Mouse (Mus musculus): ENCODE measurements around the gene Nup133. TPM values are rescaled to one million over a fixed set of nuclear protein-coding genes. Genes with fewer than 3 reads are reported as not detected.

The Nup133 gene
- polyA plus RNA-seq, 1 experiment from 2014 or later = 36.5 TPM

- 0 out of 2 replicates have a peak overlapping the region, but pooled peaks have one; percentile 74 for H3K27ac ChIP-seq
- no peaks in the 10 kb centered on the region for H3K27me3 ChIP-seq
- peaks cover 28% of the 10 kb centered on the region for H3K36me3 ChIP-seq
- H3K9me3 ChIP-seq = no peaks in the 10 kb centered on the region
- peaks cover 14% of the 10 kb centered on the region for H3K4me1 ChIP-seq
- 33% methylated on average over 10 of the region's 10 CpGs for WGBS
- peak overlapping the region; percentile 99 for H3K4me3 ChIP-seq
- H3K4me2 ChIP-seq (replicated peaks) = peak overlapping the region; percentile 98
- ATAC-seq (ENCODE audit: low FRiP score, low read depth) = no peak
- H3K9ac ChIP-seq = peak overlapping the region; percentile 87
Measured at GRCm38 (mm10) chr8:123950077-123950802, 1.2 kb upstream of the Nup133 start.

GRCm38 (mm10) chr8:123949686-123949986 lies 571 bp upstream of the Nup133 start:
- H3K9ac ChIP-seq = peak overlapping the region; percentile 87
- H3K4me3 ChIP-seq = peak overlapping the region; percentile 99
- WGBS = 6% methylated on average over 10 of the region's 10 CpGs
- H3K4me2 ChIP-seq (replicated peaks) = peak overlapping the region; percentile 98
- H3K27ac ChIP-seq = peak overlapping the region; percentile 74
- H3K27me3 ChIP-seq = no peaks in the 10 kb centered on the region
- H3K9me3 ChIP-seq = no peaks in the 10 kb centered on the region
- H3K4me1 ChIP-seq = peaks cover 14% of the 10 kb centered on the region
- peak; percentile 46; the same call in 1 of the 2 replicates for ATAC-seq (ENCODE audit: low FRiP score, low read depth)
- peaks cover 30% of the 10 kb centered on the region for H3K36me3 ChIP-seq

DNA sequence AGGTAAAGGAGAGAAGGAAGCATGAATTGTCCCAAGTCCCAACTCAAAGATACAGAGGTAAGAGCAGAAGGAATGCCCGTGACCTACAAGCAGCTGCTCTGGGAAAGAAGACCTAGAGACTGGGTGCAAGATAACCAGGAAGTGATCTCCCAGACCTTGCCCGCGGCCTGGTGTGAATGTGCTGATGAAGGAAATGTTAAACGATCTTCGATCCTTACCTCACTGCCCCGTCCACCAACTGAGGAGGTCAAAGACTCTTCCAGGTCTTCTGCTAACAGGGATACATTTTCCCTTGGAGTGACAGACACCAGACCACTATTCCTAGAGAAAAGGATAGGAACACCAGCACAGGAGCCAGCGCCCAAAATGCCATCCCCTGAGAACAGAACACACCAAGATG lies 20.0 kb downstream of the Nup133 start:
- Histone ChIP-seq H3K27ac (no peak overlapping the region), H3K9me3 (no peaks in the 10 kb centered on the region), H3K36me3 (peaks cover 80% of the 10 kb centered on the region), H3K4me2 (replicated peaks) (no peak overlapping the region), H3K4me1 (no peaks in the 10 kb centered on the region), H3K27me3 (no peaks in the 10 kb centered on the region), H3K4me3 (no peak overlapping the region), H3K9ac (no peak overlapping the region)
- 89% methylated on average over 7 of the region's 7 CpGs for WGBS
- ATAC-seq (ENCODE audit: low FRiP score, low read depth) = no peak

DNA sequence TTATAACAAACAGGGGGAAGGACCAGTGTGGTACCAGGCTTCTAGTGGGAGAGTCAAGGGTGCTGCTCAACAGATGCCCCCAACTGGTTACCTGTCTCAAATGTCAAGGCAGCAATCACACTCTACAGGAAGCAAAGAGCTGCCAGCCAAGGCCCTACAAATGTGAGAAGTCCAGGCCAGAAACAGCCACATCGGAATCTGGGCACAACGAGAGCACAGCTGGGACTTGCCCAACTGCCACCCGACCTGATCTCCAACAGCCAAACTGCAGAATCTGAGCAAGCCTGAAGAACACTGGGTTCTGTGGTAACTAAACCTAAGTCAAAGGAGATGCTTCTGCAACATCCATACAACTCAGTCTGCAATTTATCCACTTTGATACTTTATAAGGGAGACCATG lies 23.4 kb downstream of the Nup133 start:
- no peaks in the 10 kb centered on the region for H3K27me3 ChIP-seq
- no peak overlapping the region for H3K27ac ChIP-seq
- H3K4me3 ChIP-seq = no peak overlapping the region
- no peak overlapping the region for H3K4me2 ChIP-seq (replicated peaks)
- 86% methylated on average over 3 of the region's 3 CpGs for WGBS
- ATAC-seq (ENCODE audit: low FRiP score, low read depth) = no peak
- no peaks in the 10 kb centered on the region for H3K4me1 ChIP-seq
- no peak overlapping the region for H3K9ac ChIP-seq
- H3K9me3 ChIP-seq = no peaks in the 10 kb centered on the region
- peaks cover 88% of the 10 kb centered on the region for H3K36me3 ChIP-seq

- ATAC-seq (ENCODE audit: low FRiP score, low read depth) = 0 out of 2 replicates have a peak, but pooled peaks have one; percentile 54
- no peaks in the 10 kb centered on the region for H3K27me3 ChIP-seq
- H3K9me3 ChIP-seq = no peaks in the 10 kb centered on the region
Measured at GRCm38 (mm10) chr8:123924719-123925118, 24.3 kb downstream of the Nup133 start.

GRCm38 (mm10) chr8:123914635-123915034 lies 34.4 kb downstream of the Nup133 start:
- H3K4me2 ChIP-seq (replicated peaks) = no peak overlapping the region
- peaks cover 94% of the 10 kb centered on the region for H3K36me3 ChIP-seq
- no peak for ATAC-seq (ENCODE audit: low FRiP score, low read depth)
- no peaks in the 10 kb centered on the region for H3K27me3 ChIP-seq
- H3K9me3 ChIP-seq = no peaks in the 10 kb centered on the region
- H3K27ac ChIP-seq = no peak overlapping the region
- H3K4me3 ChIP-seq = no peak overlapping the region
- 96% methylated on average over 3 of the region's 3 CpGs for whole genome bisulfite sequencing
- H3K4me1 ChIP-seq = no peaks in the 10 kb centered on the region
- no peak overlapping the region for H3K9ac ChIP-seq

More at GRCm38 (mm10) chr8:123924719-123925118, 24.3 kb downstream of the Nup133 start:
- no peak overlapping the region for H3K9ac ChIP-seq
- no peak overlapping the region for H3K27ac ChIP-seq
- no peaks in the 10 kb centered on the region for H3K4me1 ChIP-seq
- WGBS = 16% methylated on average over 2 of the region's 2 CpGs
- H3K4me3 ChIP-seq = no peak overlapping the region
- H3K4me2 ChIP-seq (replicated peaks) = no peak overlapping the region
- H3K36me3 ChIP-seq = peaks cover 88% of the 10 kb centered on the region

DNA sequence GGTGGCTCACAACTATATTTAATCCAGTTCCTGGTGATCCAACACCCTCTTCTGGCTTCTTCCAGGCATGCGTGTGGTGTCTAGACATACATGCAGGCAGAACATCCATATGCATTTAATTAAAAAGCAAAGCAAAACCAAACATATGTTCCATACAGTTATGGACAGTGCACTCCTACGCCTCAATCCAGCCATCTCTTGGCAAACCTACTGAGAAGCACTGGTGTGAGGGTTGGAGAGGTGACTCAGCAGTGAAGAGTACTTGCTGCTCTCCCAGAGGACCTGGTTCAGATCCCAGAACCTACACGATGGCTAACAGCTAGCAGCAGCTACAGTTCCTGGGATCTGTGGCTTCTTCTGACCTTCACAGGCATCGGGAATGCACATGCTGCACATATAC lies 36.8 kb downstream of the Nup133 start:
- H3K27me3 ChIP-seq = no peaks in the 10 kb centered on the region
- no peak overlapping the region for H3K4me2 ChIP-seq (replicated peaks)
- no peak for ATAC-seq (ENCODE audit: low FRiP score, low read depth)
- H3K27ac ChIP-seq = no peak overlapping the region
- no peaks in the 10 kb centered on the region for H3K9me3 ChIP-seq
- H3K9ac ChIP-seq = no peak overlapping the region
- H3K36me3 ChIP-seq = peaks cover 95% of the 10 kb centered on the region
- 83% methylated on average over 4 of the region's 4 CpGs for WGBS
- no peak overlapping the region for H3K4me3 ChIP-seq
- no peaks in the 10 kb centered on the region for H3K4me1 ChIP-seq

- Histone ChIP-seq H3K36me3 (peaks cover 91% of the 10 kb centered on the region), H3K27ac (no peak overlapping the region), H3K9me3 (no peaks in the 10 kb centered on the region), H3K4me3 (no peak overlapping the region), H3K9ac (no peak overlapping the region), H3K27me3 (no peaks in the 10 kb centered on the region), H3K4me1 (no peaks in the 10 kb centered on the region), H3K4me2 (replicated peaks) (no peak overlapping the region)
- ATAC-seq (ENCODE audit: low FRiP score, low read depth) = no peak
- WGBS = 91% methylated on average over 6 of the region's 6 CpGs
Measured at GRCm38 (mm10) chr8:123907604-123908003, 41.5 kb downstream of the Nup133 start.

DNA sequence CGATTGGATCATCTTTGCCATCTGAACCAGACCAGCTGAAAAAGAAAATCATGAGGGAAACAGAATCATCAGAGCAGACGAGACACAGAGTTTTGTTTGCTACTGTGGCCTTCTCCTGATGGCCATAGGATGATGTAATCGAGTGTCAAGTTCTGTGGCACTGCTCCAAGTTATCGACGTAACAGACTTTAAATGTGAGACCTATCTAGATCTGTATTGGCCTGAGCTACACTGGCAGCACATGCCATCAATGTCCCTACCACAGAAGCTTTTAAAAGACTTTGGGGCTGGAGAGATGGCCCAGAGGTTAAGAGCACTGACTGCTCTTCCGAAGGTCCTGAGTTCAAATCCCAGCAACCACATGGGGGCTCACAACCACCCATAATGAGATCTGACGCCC lies 46.4 kb downstream of the Nup133 start:
- Histone ChIP-seq H3K9me3 (no peaks in the 10 kb centered on the region), H3K27ac (no peak overlapping the region), H3K36me3 (peaks cover 83% of the 10 kb centered on the region), H3K9ac (no peak overlapping the region), H3K27me3 (peaks cover 1% of the 10 kb centered on the region; the same call in 1 of the 2 replicates), H3K4me1 (no peaks in the 10 kb centered on the region), H3K4me2 (replicated peaks) (no peak overlapping the region), H3K4me3 (no peak overlapping the region)
- ATAC-seq (ENCODE audit: low FRiP score, low read depth) = no peak
- 86% methylated on average over 7 of the region's 7 CpGs for WGBS

GRCm38 (mm10) chr8:123899366-123899765 lies 49.7 kb downstream of the Nup133 start:
- Histone ChIP-seq H3K4me3 (no peak overlapping the region), H3K36me3 (peaks cover 56% of the 10 kb centered on the region), H3K27ac (no peak overlapping the region), H3K9me3 (no peaks in the 10 kb centered on the region), H3K4me2 (replicated peaks) (no peak overlapping the region), H3K9ac (no peak overlapping the region), H3K4me1 (no peaks in the 10 kb centered on the region), H3K27me3 (peaks cover 34% of the 10 kb centered on the region)
- ATAC-seq (ENCODE audit: low FRiP score, low read depth) = no peak
- 89% methylated on average over 7 of the region's 7 CpGs for WGBS

DNA sequence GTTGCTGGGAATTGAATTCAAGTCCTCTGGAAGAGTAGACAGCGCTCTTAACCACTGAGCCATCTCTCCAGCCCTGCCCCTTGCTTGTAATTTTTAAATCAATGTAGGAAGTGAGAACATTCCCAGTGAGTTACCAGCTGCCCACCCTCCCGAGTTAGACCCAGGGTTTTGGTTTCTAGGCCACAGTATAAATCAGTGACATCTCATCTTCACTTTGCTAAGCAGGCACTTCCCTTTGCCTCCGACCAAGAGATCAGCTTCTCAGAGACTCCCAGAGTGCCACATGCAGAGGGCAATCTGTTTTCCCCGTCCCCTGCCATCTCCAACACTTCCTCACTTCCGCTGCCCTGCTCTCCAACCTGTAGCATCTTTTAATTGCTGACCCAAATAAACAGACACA lies 50.5 kb downstream of the Nup133 start:
- Histone ChIP-seq H3K36me3 (peaks cover 48% of the 10 kb centered on the region), H3K27me3 (peaks cover 42% of the 10 kb centered on the region), H3K27ac (no peak overlapping the region), H3K4me1 (no peaks in the 10 kb centered on the region), H3K4me3 (no peak overlapping the region), H3K9me3 (no peaks in the 10 kb centered on the region), H3K4me2 (replicated peaks) (no peak overlapping the region), H3K9ac (no peak overlapping the region)
- ATAC-seq (ENCODE audit: low FRiP score, low read depth) = no peak
- 84% methylated on average over 5 of the region's 5 CpGs for whole genome bisulfite sequencing

DNA sequence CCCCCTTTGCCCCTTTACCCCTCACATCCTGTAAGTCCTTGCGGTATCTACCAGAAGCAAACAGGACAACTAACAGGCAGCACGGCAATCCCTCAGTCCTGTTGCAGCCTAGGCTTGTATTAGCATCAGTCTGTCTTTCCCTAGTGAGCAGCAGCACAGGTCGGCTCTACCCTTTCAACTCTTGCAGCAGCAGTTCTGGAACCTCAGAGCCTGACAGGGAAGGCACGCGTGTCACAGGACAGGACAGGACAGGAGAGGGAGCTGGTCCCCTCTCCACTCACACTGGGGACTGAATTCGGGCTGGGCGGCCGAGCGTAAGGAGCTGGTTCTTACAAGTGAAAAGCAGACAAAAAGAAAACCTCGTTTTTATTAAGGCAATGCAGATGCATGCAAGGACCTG lies 52.3 kb downstream of the Nup133 start:
- peaks cover 60% of the 10 kb centered on the region for H3K27me3 ChIP-seq
- 57% methylated on average over 10 of the region's 10 CpGs for WGBS

DNA sequence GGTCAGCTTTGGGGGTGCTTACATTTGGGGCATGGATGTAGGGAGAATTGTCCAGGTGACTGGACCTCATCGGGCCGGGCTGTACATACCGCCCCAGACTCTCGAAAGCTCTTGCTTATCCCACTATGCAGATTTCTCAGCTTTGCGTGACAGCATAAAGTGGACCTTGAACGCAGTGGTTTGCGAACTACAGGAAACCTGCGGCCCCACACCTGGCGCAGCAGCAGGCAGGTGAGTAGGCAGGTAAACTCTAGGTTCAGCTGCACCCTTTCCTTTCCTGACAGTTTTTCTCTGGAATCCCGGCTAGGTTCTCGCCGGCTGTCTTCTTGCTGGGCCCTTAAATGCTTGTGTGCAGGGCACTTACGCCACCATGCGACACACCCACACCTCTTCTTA lies 52.7 kb downstream of the Nup133 start:
- Histone ChIP-seq H3K36me3 (peaks cover 26% of the 10 kb centered on the region), H3K4me3 (no peak overlapping the region), H3K4me1 (peaks cover 16% of the 10 kb centered on the region), H3K9ac (0 out of 2 replicates have a peak overlapping the region, but pooled peaks have one; percentile 13), H3K27ac (no peak overlapping the region), H3K27me3 (peaks cover 64% of the 10 kb centered on the region), H3K4me2 (replicated peaks) (no peak overlapping the region), H3K9me3 (no peaks in the 10 kb centered on the region)
- WGBS = 59% methylated on average over 14 of the region's 14 CpGs
- ATAC-seq (ENCODE audit: low FRiP score, low read depth) = no peak

More for the DNA sequence above, 52.3 kb downstream of the Nup133 start:
- Histone ChIP-seq H3K4me1 (peaks cover 12% of the 10 kb centered on the region), H3K4me3 (no peak overlapping the region), H3K27ac (no peak overlapping the region), H3K4me2 (replicated peaks) (no peak overlapping the region), H3K9me3 (no peaks in the 10 kb centered on the region), H3K9ac (no peak overlapping the region), H3K36me3 (peaks cover 30% of the 10 kb centered on the region)
- ATAC-seq (ENCODE audit: low FRiP score, low read depth) = no peak
